Mouse (Mus musculus) kidney, adult 18-20 months (tissue): Measurements from ENCODE around the gene Zbtb39.
"Not testable (repeated sequence)": the region's sequence is repeated elsewhere in the genome, so short reads cannot be mapped to it uniquely, and the experiment has no call there.

ENCODE experiments used
- DNase-seq: peaks from one replicate; pipeline ENCODE4 v3.0.0; 2021

Zbtb39 gene

DNA sequence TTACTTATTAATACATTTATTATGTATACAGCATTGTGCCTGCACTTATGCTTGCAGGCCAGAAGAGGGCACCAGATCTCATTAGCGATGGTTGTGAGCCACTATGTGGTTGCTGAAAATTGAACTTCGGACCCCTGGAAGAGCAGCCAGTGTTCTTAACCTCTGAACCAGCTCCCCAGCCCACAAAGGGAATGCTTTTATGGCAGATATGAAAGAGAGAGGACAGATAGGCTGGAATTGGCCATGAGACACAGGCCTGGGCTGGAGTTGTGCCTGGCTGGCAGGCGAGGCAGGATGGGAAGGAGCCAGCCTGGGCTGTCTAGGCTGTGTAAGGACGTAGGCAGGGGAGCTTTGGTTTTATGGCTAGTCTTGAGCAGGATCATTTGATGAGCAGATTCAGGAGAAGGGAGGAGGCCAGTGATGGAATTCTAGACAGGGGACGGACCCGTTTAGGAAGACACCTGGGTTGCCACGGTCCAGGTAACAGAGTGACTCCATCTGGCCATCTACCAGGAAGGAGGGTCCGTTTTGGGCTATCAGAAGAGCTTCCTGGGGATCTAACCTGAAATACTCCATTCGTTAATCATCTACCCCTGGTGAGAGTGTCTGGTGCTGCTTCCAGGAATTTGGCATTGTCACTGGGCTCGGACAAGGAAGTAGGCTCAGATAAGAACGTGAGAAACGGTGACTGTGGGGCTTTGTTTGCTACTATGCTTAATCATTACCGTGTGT is 1.0 kb upstream of the Zbtb39 start:
- DNase-seq, result peak; percentile 65

DNA sequence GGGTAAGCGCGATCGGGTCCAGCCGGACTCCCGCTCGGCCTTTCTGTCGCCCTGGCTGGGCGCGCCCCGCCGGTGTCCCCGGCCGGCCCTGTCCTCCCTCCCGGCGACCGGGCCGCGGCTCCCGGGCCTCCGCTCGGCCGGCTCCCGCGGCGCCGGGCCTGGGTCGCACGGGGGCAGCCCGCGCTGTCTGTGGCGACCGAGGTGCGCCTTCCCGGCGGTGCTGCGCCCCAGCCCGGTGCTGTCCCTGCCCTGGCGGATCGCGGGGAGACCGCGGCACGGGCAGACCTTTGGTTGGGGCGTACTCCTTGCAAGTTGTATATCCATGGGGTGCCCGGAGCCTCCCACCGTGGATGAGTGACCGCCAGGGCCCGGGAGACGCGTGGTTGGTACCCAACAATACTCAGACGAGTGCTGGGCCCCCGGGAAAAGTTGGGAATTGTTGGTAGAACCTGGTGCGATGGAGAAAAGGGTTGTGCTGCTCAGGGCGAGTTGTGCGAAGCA is 373 bp downstream of the Zbtb39 start:
- peak; percentile 71 for DNase-seq

GRCm38 (mm10) chr10:127744661-127745060 is 5.3 kb downstream of the Zbtb39 start:
- DNase-seq, result peak; percentile 66

- DNase-seq, result no peak
These were observed 6.5 kb downstream of the Zbtb39 start for GRCm38 (mm10) chr10:127745886-127746285.

GRCm38 (mm10) chr10:127747254-127747653 is 7.9 kb downstream of the Zbtb39 start:
- DNase-seq, result peak; percentile 78

DNA sequence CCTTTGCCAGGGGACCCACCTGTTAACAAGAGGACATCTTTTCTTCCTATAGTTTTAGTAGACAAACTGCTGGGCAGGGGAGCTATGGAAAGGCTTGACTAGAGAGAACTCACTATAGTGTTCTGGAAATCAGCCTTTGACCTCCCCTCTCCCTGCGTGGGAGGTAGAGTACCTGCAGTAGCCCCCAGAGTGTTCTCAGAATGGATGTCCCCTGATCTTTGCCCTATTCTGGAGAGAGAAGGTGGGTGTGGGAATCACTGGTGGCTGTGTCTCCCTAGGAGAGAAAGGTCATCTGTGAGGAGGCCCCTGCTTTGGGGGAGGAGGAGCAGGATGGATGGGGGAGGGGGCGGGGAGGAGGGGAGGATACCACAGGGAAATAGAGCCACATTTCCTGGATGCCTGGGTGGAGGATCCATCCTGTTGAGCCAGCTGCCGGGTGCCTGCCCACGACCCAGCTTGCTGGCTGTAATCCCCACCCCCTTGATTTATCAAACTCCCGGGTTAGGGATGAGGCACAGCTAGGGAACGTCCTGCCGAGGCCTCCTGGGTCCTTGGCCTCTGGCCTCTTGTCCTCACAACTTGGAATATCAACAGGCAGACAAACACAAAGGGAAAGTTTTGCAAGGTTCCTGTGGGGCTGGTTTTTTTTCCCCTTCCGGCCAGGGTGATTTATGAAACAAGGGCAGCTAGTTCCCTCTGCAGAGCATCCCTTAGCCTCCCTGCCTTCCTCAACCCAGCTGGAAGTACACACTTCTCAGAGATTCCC is 9.7 kb downstream of the Zbtb39 start:
- peak; percentile 70 for DNase-seq

GRCm38 (mm10) chr10:127750136-127750777 is 10.9 kb downstream of the Zbtb39 start:
- no peak for DNase-seq

- DNase-seq, result peak; percentile 46
These were observed 12.2 kb downstream of the Zbtb39 start, which contains the start of gene Gpr182 for GRCm38 (mm10) chr10:127751548-127751947. Gpr182 (minus strand) TSS chr10:127751732.

DNA sequence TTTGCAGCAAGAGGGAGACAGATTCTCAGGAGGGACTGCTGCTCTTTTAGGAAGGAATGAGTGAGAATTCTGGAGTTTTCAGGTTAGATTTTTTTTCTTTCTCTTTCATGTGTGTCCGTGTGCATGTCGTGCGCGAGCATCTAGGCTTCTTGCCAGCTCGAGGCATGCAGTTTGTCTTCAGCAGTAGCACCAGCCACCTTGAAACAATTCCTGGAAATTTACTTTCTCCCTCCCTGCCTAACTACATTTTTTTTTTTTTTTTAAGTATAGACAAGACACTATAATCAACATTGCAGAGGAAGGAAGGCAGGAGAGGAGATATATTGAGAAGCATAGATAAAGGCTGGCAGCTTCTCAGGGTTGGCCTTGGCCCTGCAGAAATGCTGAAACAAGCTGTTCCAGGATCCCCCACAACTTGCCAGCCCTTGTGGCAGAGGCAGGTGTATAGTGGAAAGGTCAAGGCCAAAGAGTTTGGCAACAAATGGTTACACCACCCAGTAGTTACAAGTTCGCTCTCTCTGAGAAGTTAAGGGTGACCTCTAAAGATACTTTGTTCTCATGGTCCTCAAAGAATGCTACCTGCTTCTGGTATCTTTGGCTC is 15.3 kb downstream of the Zbtb39 start:
- DNase-seq, result peak; percentile 41

DNA sequence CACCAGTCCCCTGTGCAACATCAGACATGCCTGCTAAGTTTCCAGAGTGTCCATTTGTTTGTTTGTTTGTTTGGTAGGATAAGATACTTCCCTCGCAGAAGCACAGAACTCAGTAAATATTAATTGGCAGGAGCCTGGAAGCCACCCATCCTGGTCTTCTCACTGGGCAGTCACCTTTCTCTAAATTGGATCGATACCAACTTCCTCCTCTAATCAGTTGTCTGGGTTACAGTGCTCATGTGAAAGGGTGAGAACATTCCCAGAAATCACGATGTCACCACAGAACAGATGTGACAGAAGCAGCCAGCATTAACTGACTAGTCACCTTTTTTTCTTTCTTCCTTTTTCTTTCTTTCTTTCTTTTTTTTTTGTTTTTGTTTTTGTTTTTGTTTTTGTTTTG is 15.9 kb downstream of the Zbtb39 start:
- DNase-seq, result no peak

GRCm38 (mm10) chr10:127755770-127756468 is 16.6 kb downstream of the Zbtb39 start:
- DNase-seq, result peak; percentile 18

DNA sequence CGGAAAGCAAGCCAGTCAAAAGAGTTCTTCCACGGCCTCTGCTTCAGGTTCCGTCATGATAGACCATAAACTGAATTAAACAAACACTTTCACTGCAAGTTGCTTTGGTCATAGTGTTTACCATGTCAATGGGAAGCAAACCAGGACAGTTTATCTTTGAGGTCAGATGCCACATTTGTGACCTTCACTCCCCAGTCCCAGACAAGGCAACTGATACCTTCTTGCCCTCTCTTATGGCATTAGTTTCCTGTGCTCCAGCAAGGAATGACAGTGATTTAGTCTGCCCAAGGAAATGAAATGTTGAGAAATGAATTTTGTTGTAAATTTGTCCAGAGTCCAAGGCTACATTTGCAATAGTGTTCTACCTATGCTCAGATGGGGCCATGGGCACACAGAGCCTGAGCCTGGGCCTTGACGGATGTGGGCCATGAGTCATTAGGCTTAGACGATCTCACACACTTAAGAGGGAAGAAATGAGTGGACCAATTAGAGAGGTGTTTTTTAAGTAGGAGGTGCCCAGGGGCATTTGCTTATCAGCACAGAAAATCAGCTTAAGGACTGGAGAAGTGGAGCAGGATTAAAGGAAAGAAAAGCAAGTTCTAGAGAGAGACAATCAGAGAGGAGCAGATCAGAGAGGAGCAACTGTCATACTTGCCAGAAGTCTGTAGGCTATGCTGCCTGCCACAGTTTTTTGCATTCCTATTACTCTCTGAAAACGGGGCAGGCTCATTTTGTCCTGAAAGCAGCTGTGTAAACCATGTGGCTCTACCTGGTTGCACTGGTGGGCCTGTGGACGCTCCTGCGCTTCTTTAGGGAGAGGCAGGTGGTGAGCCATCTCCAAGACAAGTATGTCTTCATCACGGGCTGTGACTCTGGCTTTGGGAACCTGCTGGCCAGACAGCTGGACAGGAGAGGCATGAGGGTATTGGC is 20.1 kb downstream of the Zbtb39 start, which contains the start of the genes Rdh1 and Rdh16f1:
Gene Rdh1 (plus strand): TSS at position 541 of the 930 bp plus-strand sequence.
Gene Rdh16f1 (plus strand): TSS at position 607 of the 930 bp plus-strand sequence.
- DNase-seq, result peak; percentile 1

GRCm38 (mm10) chr10:127762926-127763325 is 23.6 kb downstream of the Zbtb39 start:
- DNase-seq, result peak; percentile 1

- DNase-seq, result peak; percentile 67
These were observed 24.8 kb downstream of the Zbtb39 start for GRCm38 (mm10) chr10:127763914-127764680.

DNA sequence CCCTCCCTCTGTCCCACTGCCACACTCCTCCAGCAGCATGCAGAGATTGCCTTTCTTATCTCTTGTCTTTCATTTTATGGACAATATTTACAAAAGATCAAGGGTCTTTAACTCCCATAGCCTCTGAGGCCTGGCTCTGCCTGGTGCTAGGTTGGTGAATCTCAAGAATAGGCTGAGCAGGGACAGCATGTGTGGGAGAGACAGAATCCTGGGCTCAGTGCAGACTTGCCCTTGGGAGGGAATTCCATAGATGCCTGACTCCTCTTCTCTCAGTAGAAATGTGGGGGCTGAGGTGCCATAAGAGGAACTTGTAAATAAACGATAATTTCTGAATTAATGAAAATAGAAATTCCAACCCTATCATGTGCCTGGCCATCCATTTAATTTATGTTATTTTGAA is 27.2 kb downstream of the Zbtb39 start:
- DNase-seq, result peak; percentile 1

DNA sequence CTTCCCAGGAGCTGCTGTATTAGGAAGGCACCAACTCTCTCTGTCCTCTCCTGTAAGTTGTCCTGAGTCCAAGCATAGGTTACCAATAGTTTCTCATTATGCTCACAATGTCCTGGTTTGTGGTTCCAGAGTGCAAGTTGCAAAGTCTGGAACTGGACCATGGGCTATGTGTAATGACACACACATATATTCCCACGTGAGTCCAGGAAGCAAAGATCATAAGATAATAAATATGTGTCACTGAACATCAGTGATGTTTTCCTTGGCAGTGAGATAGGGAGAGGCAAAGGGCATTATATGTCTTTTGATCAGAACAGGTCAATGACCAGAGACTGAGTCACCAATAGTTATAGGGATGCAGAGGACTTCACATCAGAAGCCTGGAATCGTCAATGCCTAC is 36.7 kb downstream of the Zbtb39 start, which contains the start of gene Rdh9:
Gene Rdh9 (plus strand): TSS at position 376 of the 400 bp plus-strand sequence.
- no peak for DNase-seq

- DNase-seq, result not testable (repeated sequence)
These were observed 43.0 kb downstream of the Zbtb39 start for GRCm38 (mm10) chr10:127782321-127782720.

- not testable (repeated sequence) for DNase-seq
These were observed 46.1 kb downstream of the Zbtb39 start for GRCm38 (mm10) chr10:127785411-127785810.
